Mouse (Mus musculus): Measurements from ENCODE around the gene 2010111I01Rik. TPM values are rescaled to one million over a fixed set of nuclear protein-coding genes. Genes with fewer than 3 reads are reported as not detected.

2010111I01Rik gene
- polyA plus RNA-seq, 1 experiment from 2014 or later, result 146 TPM

GRCm38 (mm10) chr13:63150470-63151020, 185.9 kb downstream of the 2010111I01Rik start:
- Histone ChIP-seq H3K36me3 (ENCODE audit: insufficient read depth, low read length) (no peaks in the 10 kb centered on the region), H3K4me3 (replicated peaks; ENCODE audit: low read depth, low read length) (no peak overlapping the region), H3K9me3 (replicated peaks; ENCODE audit: low read length) (no peaks in the 10 kb centered on the region), H3K27me3 (ENCODE audit: insufficient read depth, low read length) (no peaks in the 10 kb centered on the region), H3K4me2 (ENCODE audit: low read length) (no peak overlapping the region), H3K4me1 (replicated peaks; ENCODE audit: insufficient read depth, low read length) (peaks cover 8% of the 10 kb centered on the region; the same call in 1 of the 2 replicates), H3K9ac (ENCODE audit: low read depth, low read length) (no peak overlapping the region), H3K27ac (peak overlapping the region; percentile 19; the same call in 1 of the 2 replicates)
- no peak for DNase-seq (ENCODE audit: low spot score)
- no peak for TF ChIP-seq CTCF (IDR thresholded peaks at IDR 0.05; ENCODE audit: low read depth)
- ATAC-seq (replicated peaks; ENCODE audit: low FRiP score, low read depth), result no peak
- WGBS, result 41% methylated on average over 2 of the region's 2 CpGs

DNA sequence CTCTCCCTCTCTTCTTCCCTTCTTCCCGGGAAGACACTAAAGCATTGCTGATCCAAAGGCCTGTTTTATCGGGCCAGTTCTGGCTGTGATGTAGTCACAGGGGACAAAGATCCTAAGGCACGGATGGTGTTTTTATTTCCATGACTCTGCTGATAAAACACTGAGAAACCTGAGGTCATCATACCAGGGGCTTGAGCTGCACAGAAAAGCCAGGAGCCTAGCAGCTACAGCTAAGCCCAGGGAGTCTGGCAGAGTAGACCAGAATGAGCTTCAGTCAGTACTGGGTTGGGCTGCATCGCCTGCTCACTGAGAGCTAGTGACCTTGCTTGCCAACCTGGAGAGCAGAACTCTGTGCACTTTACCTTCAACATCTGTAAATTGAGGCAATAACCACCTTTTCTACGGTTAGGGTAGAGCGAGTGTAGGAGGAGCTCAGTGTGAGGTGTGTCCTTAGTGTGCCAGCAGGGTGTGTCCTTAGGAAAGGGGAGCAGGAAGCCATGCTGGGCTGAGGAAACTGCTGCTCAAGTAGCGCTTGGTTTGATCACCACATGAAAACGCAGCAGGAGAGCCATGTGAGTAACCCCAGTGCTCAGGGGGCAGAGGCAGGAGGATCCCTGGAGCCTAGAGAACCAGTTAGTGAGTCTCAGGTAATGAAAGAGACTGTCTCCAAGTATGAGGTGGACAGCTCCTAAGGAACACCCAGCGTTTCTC, 186.5 kb downstream of the 2010111I01Rik start:
- DNase-seq (ENCODE audit: low spot score) (no peak), ATAC-seq (replicated peaks; ENCODE audit: low FRiP score, low read depth) (no peak)
- H3K9ac ChIP-seq (ENCODE audit: low read depth, low read length), result no peak overlapping the region
- no peaks in the 10 kb centered on the region for H3K27me3 ChIP-seq (ENCODE audit: insufficient read depth, low read length)
- 0 out of 2 replicates have a peak overlapping the region, but pooled peaks have one; percentile 19 for H3K27ac ChIP-seq
- TF ChIP-seq CTCF (IDR thresholded peaks at IDR 0.05; ENCODE audit: low read depth), result no peak
- H3K4me2 ChIP-seq (ENCODE audit: low read length), result no peak overlapping the region
- no peak overlapping the region for H3K4me3 ChIP-seq (replicated peaks; ENCODE audit: low read depth, low read length)
- peaks cover 8% of the 10 kb centered on the region; the same call in 1 of the 2 replicates for H3K4me1 ChIP-seq (replicated peaks; ENCODE audit: insufficient read depth, low read length)
- H3K9me3 ChIP-seq (replicated peaks; ENCODE audit: low read length), result no peaks in the 10 kb centered on the region
- WGBS, result 77% methylated on average over 9 of the region's 9 CpGs
- H3K36me3 ChIP-seq (ENCODE audit: insufficient read depth, low read length), result no peaks in the 10 kb centered on the region

- no peak overlapping the region for H3K4me3 ChIP-seq (replicated peaks; ENCODE audit: low read depth, low read length)
- peak overlapping the region; percentile 25; the same call in 1 of the 2 replicates for H3K27ac ChIP-seq
- ATAC-seq (replicated peaks; ENCODE audit: low FRiP score, low read depth) (no peak), DNase-seq (ENCODE audit: low spot score) (no peak)
- H3K9me3 ChIP-seq (replicated peaks; ENCODE audit: low read length), result no peaks in the 10 kb centered on the region
- H3K4me1 ChIP-seq (replicated peaks; ENCODE audit: insufficient read depth, low read length), result peaks cover 8% of the 10 kb centered on the region; the same call in 1 of the 2 replicates
- no peak overlapping the region for H3K4me2 ChIP-seq (ENCODE audit: low read length)
- no peaks in the 10 kb centered on the region for H3K27me3 ChIP-seq (ENCODE audit: insufficient read depth, low read length)
- WGBS, result 63% methylated on average over 3 of the region's 3 CpGs
- TF ChIP-seq CTCF (IDR thresholded peaks at IDR 0.05; ENCODE audit: low read depth), result no peak
- no peaks in the 10 kb centered on the region for H3K36me3 ChIP-seq (ENCODE audit: insufficient read depth, low read length)
- no peak overlapping the region for H3K9ac ChIP-seq (ENCODE audit: low read depth, low read length)
These were observed 187.8 kb downstream of the 2010111I01Rik start for GRCm38 (mm10) chr13:63152498-63152897.

GRCm38 (mm10) chr13:63153397-63153796, 188.7 kb downstream of the 2010111I01Rik start:
- DNase-seq (ENCODE audit: low spot score), result peak; percentile 91
- peak overlapping the region; percentile 60 for H3K27ac ChIP-seq
- H3K4me1 ChIP-seq (replicated peaks; ENCODE audit: insufficient read depth, low read length), result peaks cover 8% of the 10 kb centered on the region; the same call in 1 of the 2 replicates
- no peak overlapping the region for H3K4me2 ChIP-seq (ENCODE audit: low read length)
- H3K36me3 ChIP-seq (ENCODE audit: insufficient read depth, low read length), result no peaks in the 10 kb centered on the region
- H3K9me3 ChIP-seq (replicated peaks; ENCODE audit: low read length), result no peaks in the 10 kb centered on the region
- peak; percentile 69 for ATAC-seq (replicated peaks; ENCODE audit: low FRiP score, low read depth)
- TF ChIP-seq CTCF (IDR thresholded peaks at IDR 0.05; ENCODE audit: low read depth), result no peak
- H3K9ac ChIP-seq (ENCODE audit: low read depth, low read length), result no peak overlapping the region
- 9% methylated on average over 2 of the region's 2 CpGs for WGBS
- no peak overlapping the region for H3K4me3 ChIP-seq (replicated peaks; ENCODE audit: low read depth, low read length)
- no peaks in the 10 kb centered on the region for H3K27me3 ChIP-seq (ENCODE audit: insufficient read depth, low read length)

DNA sequence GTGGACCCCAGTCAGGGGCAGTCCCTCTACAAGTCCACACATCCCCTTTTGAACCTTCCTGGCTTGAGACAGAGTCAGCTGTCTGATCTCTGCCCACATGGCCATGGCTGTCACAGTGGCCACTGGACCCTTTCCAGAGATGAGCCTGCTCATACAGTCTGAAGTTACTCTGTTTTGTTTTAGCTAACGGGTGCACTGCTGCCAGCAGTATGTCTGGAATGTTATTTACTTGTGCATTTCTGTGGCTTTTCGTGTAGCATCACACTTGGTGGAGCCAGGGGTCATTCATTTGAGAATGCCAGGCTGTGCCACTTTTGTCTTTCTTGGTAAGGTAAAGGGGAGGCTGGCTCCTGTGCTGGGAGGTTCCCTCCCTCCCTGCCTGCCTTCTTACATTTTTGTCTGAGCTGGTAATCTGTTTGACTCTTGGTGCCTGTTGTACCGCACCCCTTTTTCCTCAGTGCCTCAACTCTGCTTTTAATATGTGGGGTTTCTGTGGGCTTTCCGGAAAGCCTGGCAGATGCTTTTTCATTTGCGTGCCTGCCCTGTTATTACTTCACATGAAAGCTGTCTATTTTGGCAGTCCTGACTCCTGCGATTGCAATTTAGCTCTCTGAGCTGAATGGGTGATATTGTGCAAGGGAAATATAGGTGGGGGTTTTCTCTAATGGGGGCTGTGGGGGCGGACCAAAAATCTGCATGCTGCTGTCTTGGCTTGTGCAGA, 190.3 kb downstream of the 2010111I01Rik start:
- TF ChIP-seq CTCF (IDR thresholded peaks at IDR 0.05; ENCODE audit: low read depth), result no peak
- WGBS, result 66% methylated on average over 7 of the region's 7 CpGs
- Histone ChIP-seq H3K9me3 (replicated peaks; ENCODE audit: low read length) (no peaks in the 10 kb centered on the region), H3K36me3 (ENCODE audit: insufficient read depth, low read length) (no peaks in the 10 kb centered on the region), H3K27ac (no peak overlapping the region), H3K4me3 (replicated peaks; ENCODE audit: low read depth, low read length) (no peak overlapping the region), H3K4me1 (replicated peaks; ENCODE audit: insufficient read depth, low read length) (peaks cover 8% of the 10 kb centered on the region; the same call in 1 of the 2 replicates), H3K9ac (ENCODE audit: low read depth, low read length) (no peak overlapping the region), H3K27me3 (ENCODE audit: insufficient read depth, low read length) (no peaks in the 10 kb centered on the region), H3K4me2 (ENCODE audit: low read length) (no peak overlapping the region)
- peak; percentile 42 for DNase-seq (ENCODE audit: low spot score)
- 0 out of 2 replicates have a peak, but pooled peaks have one; percentile 17 for ATAC-seq (replicated peaks; ENCODE audit: low FRiP score, low read depth)

- Histone ChIP-seq H3K9me3 (replicated peaks; ENCODE audit: low read length) (no peaks in the 10 kb centered on the region), H3K4me3 (replicated peaks; ENCODE audit: low read depth, low read length) (no peak overlapping the region), H3K4me2 (ENCODE audit: low read length) (no peak overlapping the region), H3K27me3 (ENCODE audit: insufficient read depth, low read length) (no peaks in the 10 kb centered on the region), H3K27ac (no peak overlapping the region), H3K9ac (ENCODE audit: low read depth, low read length) (no peak overlapping the region), H3K36me3 (ENCODE audit: insufficient read depth, low read length) (no peaks in the 10 kb centered on the region), H3K4me1 (replicated peaks; ENCODE audit: insufficient read depth, low read length) (peaks cover 8% of the 10 kb centered on the region; the same call in 1 of the 2 replicates)
- 81% methylated on average over 10 of the region's 10 CpGs for WGBS
- no peak for ATAC-seq (replicated peaks; ENCODE audit: low FRiP score, low read depth)
- no peak for DNase-seq (ENCODE audit: low spot score)
- no peak for TF ChIP-seq CTCF (IDR thresholded peaks at IDR 0.05; ENCODE audit: low read depth)
These were observed 191.6 kb downstream of the 2010111I01Rik start for GRCm38 (mm10) chr13:63156264-63156663.
